Mouse (Mus musculus) embryo, embryonic 10 days (tissue): ENCODE results near the gene Rapsn.
"Not testable (repeated sequence)": the region's sequence is repeated elsewhere in the genome, so short reads cannot be mapped to it uniquely, and the experiment has no call there.

Source experiments
- DNase-seq: peaks from one replicate; pipeline ENCODE4 v3.0.0-alpha.2; 2015; ENCODE audit warnings: low spot score

Rapsn gene

GRCm38 (mm10) chr2:91035385-91035784 is at the start of gene Rapsn:
TSS of gene Rapsn (plus strand) at chr2:91035620.
- DNase-seq = no peak

GRCm38 (mm10) chr2:90986055-90986454 is 49.4 kb upstream of the Rapsn start:
- no peak for DNase-seq

GRCm38 (mm10) chr2:91008536-91008935 is 26.9 kb upstream of the Rapsn start:
- no peak for DNase-seq

- no peak for DNase-seq
Measured at GRCm38 (mm10) chr2:91013881-91014280, 21.5 kb upstream of the Rapsn start.

GRCm38 (mm10) chr2:91015386-91015785 is 20.0 kb upstream of the Rapsn start:
- DNase-seq = no peak

GRCm38 (mm10) chr2:91018061-91018788 is 17.2 kb upstream of the Rapsn start:
- DNase-seq = no peak

GRCm38 (mm10) chr2:91019911-91020310 is 15.5 kb upstream of the Rapsn start:
- DNase-seq = no peak

- not testable (repeated sequence) for DNase-seq
Measured at GRCm38 (mm10) chr2:91022266-91022665, 13.2 kb upstream of the Rapsn start.

- DNase-seq = no peak
Measured at GRCm38 (mm10) chr2:91023131-91023530, 12.3 kb upstream of the Rapsn start.

GRCm38 (mm10) chr2:91023956-91024355 is 11.5 kb upstream of the Rapsn start:
- DNase-seq = no peak

- no peak for DNase-seq
Measured at GRCm38 (mm10) chr2:91025081-91025516, 10.3 kb upstream of the Rapsn start.

- no peak for DNase-seq
Measured at GRCm38 (mm10) chr2:91026491-91026890, 8.9 kb upstream of the Rapsn start.

- DNase-seq = no peak
Measured at GRCm38 (mm10) chr2:91027391-91028214, 7.8 kb upstream of the Rapsn start.

GRCm38 (mm10) chr2:91031216-91031615 is 4.2 kb upstream of the Rapsn start:
- DNase-seq = no peak

- DNase-seq = peak; percentile 42
Measured at GRCm38 (mm10) chr2:91033000-91033399, 2.4 kb upstream of the Rapsn start.

GRCm38 (mm10) chr2:91041786-91042185 is 6.4 kb downstream of the Rapsn start:
- DNase-seq = no peak

- no peak for DNase-seq
Measured at GRCm38 (mm10) chr2:91042651-91043398, 7.4 kb downstream of the Rapsn start.

GRCm38 (mm10) chr2:91044727-91045126 is 9.3 kb downstream of the Rapsn start:
- no peak for DNase-seq

- not testable (repeated sequence) for DNase-seq
Measured at GRCm38 (mm10) chr2:91045805-91046204, 10.4 kb downstream of the Rapsn start.

GRCm38 (mm10) chr2:91047359-91047758 is 11.9 kb downstream of the Rapsn start:
- DNase-seq = no peak

GRCm38 (mm10) chr2:91051917-91052316 is 16.5 kb downstream of the Rapsn start:
- no peak for DNase-seq

- no peak for DNase-seq
Measured at GRCm38 (mm10) chr2:91052752-91053151, 17.3 kb downstream of the Rapsn start.
